Mouse (Mus musculus) adrenal gland, postnatal 4 days (tissue): ENCODE data around the gene Ssmem1. TPM values are rescaled to one million over a fixed set of nuclear protein-coding genes. Genes with fewer than 3 reads are reported as not detected.

Experiments
- DNase-seq, 2 experiments: peaks; one replicate each; pipeline ENCODE4 v3.0.0; 2021 to 2022; ENCODE audit warnings: low spot score in 2 of 2, mixed read lengths in 2 of 2
- total RNA-seq, 2 experiments: library from RNA; stranded (reverse); gene quantifications; 2 replicates each; pipeline ENCODE4 v1.2.3; 2021

Gene Ssmem1
- total RNA-seq, 2 experiments from 2014 or later: 0.45 to 0.59 TPM

GRCm38 (mm10) chr6:30525456-30526332 lies 16.0 kb downstream of the Ssmem1 start:
- DNase-seq: no peak

GRCm38 (mm10) chr6:30526586-30527515 lies 17.2 kb downstream of the Ssmem1 start:
- DNase-seq: no peak

DNA sequence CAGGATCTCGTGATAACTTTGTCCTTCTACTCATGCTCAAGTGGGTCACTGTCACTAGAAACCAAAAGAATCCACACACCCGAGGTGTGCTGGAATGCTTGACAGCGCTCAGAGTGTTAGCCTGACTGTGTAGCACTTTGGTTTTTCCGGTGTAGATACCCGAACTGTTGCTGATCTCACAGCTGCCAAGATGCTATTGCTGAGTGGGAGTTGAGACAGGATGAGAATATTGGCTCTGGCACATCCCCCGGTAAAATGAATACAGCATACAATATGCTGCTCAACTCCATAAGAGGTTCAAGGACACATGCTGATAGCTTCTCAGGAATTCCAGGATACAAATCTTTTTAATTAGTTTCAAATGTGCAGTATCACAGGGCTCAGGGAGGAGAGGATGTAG lies 19.2 kb downstream of the Ssmem1 start:
- DNase-seq: no peak

DNA sequence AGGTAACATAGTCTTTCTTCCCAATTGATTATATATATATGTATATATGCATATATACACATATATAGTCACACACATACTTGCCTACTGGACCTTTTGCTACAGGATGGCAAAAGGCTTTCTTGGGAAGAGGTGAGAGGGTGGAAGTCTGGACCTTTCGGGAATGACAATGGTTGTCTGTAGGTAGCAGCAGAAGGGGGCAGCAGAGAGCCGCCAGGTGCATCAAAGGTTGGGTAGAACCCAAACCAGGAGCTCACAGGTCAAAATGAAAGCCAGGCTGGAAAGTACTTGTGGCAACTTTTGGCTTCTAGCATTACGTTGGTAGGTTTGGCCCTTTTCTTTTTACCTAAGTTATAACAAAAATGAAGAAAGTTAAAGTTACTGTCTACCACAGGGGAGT lies 25.7 kb downstream of the Ssmem1 start:
- no peak for DNase-seq

DNA sequence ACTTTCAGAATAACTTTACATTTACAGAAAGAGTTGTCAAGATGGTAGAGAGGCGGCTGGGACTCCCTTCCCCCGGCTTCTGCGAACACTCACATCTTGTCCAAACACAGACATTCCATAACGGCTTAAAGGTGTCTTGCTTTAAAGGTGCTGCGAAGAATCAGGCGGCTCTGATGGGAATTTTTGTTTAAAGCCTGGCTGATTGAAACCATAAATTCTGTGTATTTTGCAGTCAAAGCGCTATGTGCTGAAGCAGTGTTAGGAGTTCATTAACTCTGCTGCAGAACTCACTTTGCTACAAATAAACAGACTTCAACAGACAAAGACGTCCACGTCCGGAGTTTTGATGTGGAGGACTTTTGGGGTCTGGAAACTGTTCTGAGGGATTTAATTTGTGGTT lies 28.6 kb downstream of the Ssmem1 start:
- DNase-seq: no peak

DNA sequence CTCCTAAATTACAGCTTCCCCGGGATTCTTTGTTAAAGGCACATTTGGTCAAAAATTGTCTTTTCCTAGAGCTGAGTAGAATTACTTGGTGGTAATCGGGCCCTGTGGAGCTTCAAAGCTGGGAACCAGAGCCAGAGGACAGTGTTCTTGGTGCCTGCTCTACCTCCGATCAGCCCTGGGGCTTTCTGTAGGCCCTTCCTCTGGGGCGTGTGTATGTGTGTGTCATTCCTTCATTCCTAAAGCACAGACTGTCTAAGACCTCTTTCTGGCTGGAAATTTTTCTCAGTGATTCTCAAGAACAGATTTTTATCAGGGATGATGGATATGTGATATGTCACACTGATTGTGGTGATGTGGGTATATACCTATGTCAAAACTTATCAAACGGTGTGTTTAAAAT lies 29.2 kb downstream of the Ssmem1 start:
- no peak for DNase-seq

DNA sequence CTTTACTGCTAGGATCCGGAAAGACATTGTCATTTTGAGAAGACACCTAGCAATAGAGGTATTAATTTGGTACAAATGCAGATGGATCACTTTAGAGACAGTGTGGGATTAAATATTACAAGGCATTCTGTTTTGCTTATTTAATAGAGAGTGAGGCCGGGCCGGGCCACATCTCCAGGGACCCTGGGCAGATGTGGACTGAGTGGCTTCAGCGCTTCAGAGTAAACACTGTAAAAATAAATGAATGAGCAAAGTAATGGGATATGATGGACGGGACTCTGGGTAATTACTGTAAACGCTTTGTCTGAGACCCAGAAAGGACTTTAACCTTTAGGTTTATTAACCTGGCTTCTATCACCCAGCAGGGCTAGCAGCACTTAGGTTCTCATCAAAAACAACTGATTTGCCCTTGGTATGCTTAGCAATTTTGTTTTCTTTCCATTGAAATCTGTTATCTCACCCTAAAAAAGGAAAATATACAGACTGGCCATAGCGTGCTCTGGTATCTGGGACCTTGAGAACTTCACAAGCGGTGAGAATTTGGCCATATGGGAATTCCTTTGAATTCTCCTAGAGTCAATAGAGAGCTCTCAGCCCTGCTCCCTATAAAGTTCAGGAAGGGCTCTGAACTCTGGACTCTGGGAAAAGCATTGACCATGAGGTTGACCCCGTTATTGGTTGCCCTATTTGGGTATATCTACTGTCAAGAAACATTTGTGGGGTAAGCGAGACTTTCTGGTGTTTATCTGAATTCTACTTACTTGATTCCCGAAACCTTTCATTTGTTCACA lies 31.6 kb downstream of the Ssmem1 start, which contains the start of gene Cpa2:
Gene Cpa2 (plus strand): TSS at position 574 of the 791 bp plus-strand sequence.
- DNase-seq: no peak

- DNase-seq: no peak
Measured at GRCm38 (mm10) chr6:30542277-30542676, 32.6 kb downstream of the Ssmem1 start.

DNA sequence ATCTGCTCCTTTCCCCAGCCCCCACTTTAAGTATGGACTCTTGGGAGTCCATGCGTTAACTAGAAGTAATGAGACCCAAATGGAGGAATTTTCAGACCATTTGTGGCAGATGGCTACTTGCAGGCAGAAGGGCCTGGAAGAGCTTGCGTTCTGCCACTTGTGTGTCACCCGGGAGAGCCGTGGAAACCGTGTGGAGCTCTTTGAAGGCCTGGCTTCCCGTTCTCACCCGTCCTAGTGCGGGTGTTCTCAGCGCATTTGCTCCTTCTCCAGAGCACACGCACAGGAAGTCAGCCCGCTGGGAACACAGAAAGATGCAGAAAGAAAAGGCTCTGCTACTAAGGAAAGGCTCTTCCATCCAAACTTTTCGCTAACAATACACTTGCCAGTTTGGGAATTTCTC lies 33.4 kb downstream of the Ssmem1 start:
- DNase-seq: no peak

DNA sequence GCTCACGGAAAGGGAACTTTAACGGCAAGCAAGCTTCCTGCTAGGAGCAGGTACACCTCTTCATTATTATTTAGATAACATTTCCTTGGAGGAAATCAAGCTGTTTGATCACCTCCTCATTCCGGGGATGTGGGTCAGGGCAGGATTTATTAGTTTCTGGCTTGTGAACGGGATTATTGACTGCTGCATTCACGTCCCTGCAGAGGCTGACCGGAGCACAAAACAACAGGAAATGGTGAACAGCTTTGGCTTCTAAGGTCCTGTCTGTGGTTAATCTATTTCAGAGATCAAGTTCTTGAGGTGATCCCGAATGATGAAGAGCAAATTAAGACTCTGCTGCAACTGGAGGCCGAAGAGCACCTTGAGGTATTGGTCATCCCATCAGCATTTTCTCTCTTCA lies 34.2 kb downstream of the Ssmem1 start:
- DNase-seq: no peak

- no peak for DNase-seq
Measured at GRCm38 (mm10) chr6:30545689-30546088, 36.0 kb downstream of the Ssmem1 start.

- DNase-seq: no peak
Measured at GRCm38 (mm10) chr6:30546571-30547273, 37.1 kb downstream of the Ssmem1 start.

GRCm38 (mm10) chr6:30547274-30547645 lies 37.6 kb downstream of the Ssmem1 start:
- DNase-seq: no peak

DNA sequence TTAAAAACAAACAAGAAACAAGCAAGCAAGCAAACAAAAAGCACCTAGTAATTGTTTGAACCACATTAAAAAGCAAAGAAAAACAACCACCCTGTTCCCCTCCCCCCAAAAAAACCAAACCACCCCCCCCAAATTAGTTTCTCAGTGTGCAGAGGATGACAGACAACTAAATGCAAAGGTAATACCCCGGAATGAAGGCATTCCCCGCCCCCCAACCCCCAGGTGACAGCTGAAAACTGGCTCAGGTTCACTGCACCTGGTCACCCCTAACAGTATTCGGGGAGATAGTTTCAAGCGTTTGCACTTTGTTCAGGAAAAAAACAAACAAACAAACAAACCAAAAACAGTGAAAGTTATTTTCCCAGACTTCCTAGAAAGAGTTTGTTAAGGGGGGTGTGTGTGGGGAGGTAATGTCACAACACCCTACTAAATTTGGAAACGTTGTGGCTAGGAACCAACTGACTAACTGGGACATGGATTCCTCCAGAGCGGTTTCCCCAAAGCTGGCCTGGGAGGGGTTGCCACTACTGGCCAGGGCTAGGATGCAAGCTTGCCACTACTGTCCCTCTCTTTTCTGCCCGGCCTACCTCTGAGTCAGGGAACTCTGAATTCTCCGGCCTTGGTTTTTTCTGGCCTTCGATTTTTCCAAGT lies 38.1 kb downstream of the Ssmem1 start:
- DNase-seq: no peak

DNA sequence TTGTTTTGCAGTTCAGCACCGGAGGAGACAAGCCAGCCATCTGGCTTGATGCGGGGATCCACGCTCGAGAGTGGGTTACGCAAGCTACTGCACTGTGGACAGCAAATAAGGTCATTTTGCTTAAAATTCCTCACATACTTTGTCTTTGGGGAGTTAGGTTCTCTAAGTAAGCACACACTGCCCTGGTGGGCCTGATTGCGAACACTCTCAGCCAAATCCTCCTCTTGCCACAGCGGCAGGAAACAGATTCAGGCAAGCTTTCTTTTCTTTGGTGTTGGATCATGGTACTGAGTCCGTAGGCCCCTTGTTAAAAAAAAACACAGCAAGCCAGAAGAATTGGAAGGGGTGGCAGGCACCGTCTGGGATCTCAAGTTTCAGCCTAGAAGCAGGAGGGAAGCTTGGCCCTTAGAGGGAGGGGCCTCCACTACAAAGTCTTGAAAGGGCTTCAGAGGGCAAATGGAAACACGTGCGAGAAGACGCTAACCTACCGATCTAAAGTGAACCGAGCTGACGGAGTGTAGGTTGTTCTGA lies 39.6 kb downstream of the Ssmem1 start:
- no peak for DNase-seq

DNA sequence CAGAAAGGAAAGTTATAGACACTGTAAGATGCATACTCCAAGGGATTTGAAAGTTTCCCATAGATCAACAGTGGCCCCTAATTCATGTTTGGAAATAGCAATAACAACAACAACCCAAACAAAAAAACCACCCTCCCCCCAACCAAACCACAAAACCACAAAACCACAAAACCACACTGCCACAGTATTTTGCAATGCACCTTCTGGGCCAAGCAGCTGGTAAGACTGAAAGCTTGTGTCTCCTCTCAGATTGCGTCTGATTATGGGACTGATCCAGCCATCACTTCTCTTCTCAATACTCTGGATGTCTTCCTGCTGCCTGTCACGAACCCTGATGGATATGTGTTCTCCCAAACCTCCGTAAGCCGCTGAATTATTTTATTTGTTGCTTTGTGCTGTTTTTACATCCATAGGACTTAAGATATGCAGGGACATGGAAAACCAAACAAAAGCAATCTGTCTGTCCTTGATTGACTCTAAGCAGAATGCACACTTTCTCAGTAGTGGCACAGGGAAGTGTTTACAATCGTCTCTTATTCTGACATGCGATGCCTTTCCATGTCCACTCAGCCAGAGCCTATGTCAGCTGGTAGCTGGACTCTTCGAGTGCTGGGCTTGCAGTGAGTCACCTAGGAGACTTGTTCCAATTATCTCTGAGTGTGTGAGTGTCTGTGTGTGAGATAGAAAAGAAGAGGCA lies 41.0 kb downstream of the Ssmem1 start:
- DNase-seq: no peak

DNA sequence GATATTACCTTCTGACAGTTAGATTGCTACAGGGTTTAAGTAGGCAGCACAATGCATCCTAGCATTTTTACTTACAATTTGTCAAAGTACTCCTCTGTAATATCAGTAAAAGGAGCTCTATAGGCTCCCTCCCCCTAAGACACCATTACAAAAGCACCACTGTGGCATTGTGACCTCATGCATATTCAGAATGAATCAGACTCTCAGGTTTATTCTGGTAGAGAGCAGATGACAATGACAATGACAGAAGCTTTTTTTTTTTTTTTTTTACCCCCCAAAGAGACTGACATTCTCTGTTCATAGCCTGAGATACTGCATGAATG lies 41.5 kb downstream of the Ssmem1 start:
- no peak for DNase-seq

DNA sequence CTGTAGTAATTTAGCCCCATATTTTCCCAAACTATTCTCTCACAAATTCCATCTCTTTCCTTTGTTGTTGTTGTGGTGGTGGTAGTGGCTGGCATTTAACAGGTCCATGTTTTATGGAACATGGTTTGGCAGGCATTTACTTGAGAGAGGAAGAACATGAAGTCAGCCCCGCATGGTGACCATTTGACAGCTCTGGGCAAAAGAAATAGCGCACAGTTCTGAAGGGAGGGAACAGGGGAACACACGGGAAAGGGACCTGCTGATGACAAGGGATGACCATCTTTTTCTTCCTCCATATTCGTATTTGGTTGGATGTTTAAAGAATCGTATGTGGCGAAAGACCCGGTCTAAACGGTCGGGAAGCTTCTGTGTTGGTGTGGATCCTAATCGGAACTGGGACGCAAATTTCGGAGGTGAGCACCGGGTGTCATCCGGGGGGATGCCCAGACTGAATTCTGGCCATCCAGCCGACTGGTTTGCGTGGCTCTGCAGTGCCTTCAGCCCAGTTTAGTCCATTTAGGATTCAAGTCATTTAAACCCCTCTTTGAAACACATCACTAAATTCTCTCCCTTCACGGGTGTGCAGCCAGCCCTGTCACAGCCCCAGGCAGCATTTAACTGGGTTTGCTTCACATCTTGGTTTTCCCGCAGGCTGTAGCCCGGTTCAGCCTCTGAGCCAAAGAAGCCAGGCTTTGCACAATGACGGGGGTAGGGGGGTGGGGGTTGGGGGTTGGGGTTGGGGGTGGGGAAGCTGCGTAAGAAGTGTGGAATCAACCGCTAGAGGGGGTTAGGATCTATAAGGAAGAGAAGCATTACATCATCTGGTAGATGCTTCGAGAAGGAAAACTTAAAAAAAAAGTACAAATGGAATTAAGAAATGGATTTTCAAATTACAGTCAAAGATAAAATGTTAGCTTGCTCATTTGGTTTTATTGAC lies 42.3 kb downstream of the Ssmem1 start:
- no peak for DNase-seq
